Mouse (Mus musculus) liver, postnatal 0 days (tissue): ENCODE measurements around the gene Gm20388. TPM values are rescaled to one million over a fixed set of nuclear protein-coding genes. Genes with fewer than 3 reads are reported as not detected.
A peak's percentile ranks its signal among the peaks of the same experiment; 100 is the strongest.

Experiments used
- ATAC-seq: fragments of 200-750 bp; cut with Nextera tagmentation; 2 replicates; pipeline ENCODE4 v1.8.0; 2017; ENCODE audit warnings: mild to moderate bottlenecking, moderate library complexity
- DNase-seq: peaks from one replicate; pipeline ENCODE4 v3.0.0-alpha.2; 2016
- H3K27ac ChIP-seq: fragments of 300-500 bp; sonication (generic); 2 replicates; pipeline ENCODE4 v1.5.1; 2014; ENCODE audit warnings: antibody characterized with exemption, moderate library complexity, mild to moderate bottlenecking, low read depth
- H3K27me3 ChIP-seq: fragments of 300-500 bp; sonication (generic); 2 replicates; pipeline ENCODE4 v1.6.1; 2014; ENCODE audit warnings: low read length, control low read depth, mixed read lengths; ENCODE audit not compliant: insufficient read depth
- H3K36me3 ChIP-seq: fragments of 300-500 bp; sonication (generic); replicated peaks from 2 replicates; pipeline ENCODE4 v1.6.1; 2014; ENCODE audit warnings: mild to moderate bottlenecking, control low read depth, low read length, moderate library complexity, mixed read lengths; ENCODE audit not compliant: insufficient read depth
- H3K4me1 ChIP-seq: fragments of 300-500 bp; sonication (generic); 2 replicates; pipeline ENCODE4 v1.6.1; 2014; ENCODE audit warnings: antibody characterized with exemption, mild to moderate bottlenecking, control low read depth; ENCODE audit not compliant: insufficient read depth
- H3K4me2 ChIP-seq: fragments of 300-500 bp; sonication (generic); 2 replicates; pipeline ENCODE4 v1.6.1; 2014; ENCODE audit warnings: low read depth, mild to moderate bottlenecking, low read length, moderate library complexity, mixed read lengths
- H3K4me3 ChIP-seq: fragments of 300-500 bp; sonication (generic); 2 replicates; pipeline ENCODE4 v1.5.1; 2014; ENCODE audit warnings: low read depth, low read length
- H3K9ac ChIP-seq: fragments of 300-500 bp; sonication (generic); replicated peaks from 2 replicates; pipeline ENCODE4 v1.6.1; 2014; ENCODE audit warnings: mild to moderate bottlenecking, moderate library complexity
- H3K9me3 ChIP-seq: fragments of 300-500 bp; sonication (generic); 2 replicates; pipeline ENCODE4 v1.6.1; 2016; ENCODE audit warnings: mild to moderate bottlenecking, control low read depth, low read length, mixed read lengths
- CTCF ChIP-seq: sonication (generic); IDR thresholded peaks from 2 replicates; pipeline ENCODE4 v1.5.1; 2016; ENCODE audit warnings: antibody characterized with exemption, low read depth
- EP300 ChIP-seq: IDR thresholded peaks from 2 replicates; pipeline ENCODE4 v1.6.1; 2016; ENCODE audit warnings: antibody characterized with exemption, low read depth, mild to moderate bottlenecking
- WGBS: fragments of 180-500 bp; shearing (Covaris S2); extraction: QIAGEN DNeasy Blood & Tissue Kit; methylation state at CpG from one replicate; pipeline ENCODE4 v1.1.7; 2014; ENCODE audit not compliant: insufficient replicate concordance; 5-methylcytosine and 5-hydroxymethylcytosine counted together
- polyA plus RNA-seq: library from polyadenylated mRNA; unstranded; fragments of >200 nt; fragmentation: Nextera tagmentation; extraction: Ambion mirVana; gene quantifications from 2 replicates; pipeline ENCODE4 v1.2.1, GENCODE M21; 2015

Gene Gm20388
- polyA plus RNA-seq, 1 experiment from 2014 or later = not detected

- Histone ChIP-seq H3K4me3 (peak overlapping the region; percentile 52), H3K4me2 (peak overlapping the region; percentile 70), H3K9ac (peak overlapping the region; percentile 58), H3K27me3 (no peaks in the 10 kb centered on the region), H3K9me3 (no peaks in the 10 kb centered on the region), H3K36me3 (no peaks in the 10 kb centered on the region), H3K4me1 (peaks cover 50% of the 10 kb centered on the region), H3K27ac (peak overlapping the region; percentile 80)
- ATAC-seq = peak; percentile 88
- TF ChIP-seq CTCF = no peak
- peak; percentile 79; the same call in 1 of the 2 replicates for TF ChIP-seq EP300
- peak; percentile 99 for DNase-seq
- WGBS = under 1% methylated on average over 43 of the region's 47 CpGs
Measured at GRCm38 (mm10) chr8:121585159-121585825, 1674.7 kb downstream of the Gm20388 start.

- Histone ChIP-seq H3K36me3 (peaks cover 13% of the 10 kb centered on the region), H3K4me1 (peaks cover 54% of the 10 kb centered on the region), H3K4me2 (peak overlapping the region; percentile 75), H3K27me3 (no peaks in the 10 kb centered on the region), H3K4me3 (no peak overlapping the region), H3K9me3 (no peaks in the 10 kb centered on the region), H3K27ac (peak overlapping the region; percentile 84), H3K9ac (no peak overlapping the region)
- DNase-seq = no peak
- 54% methylated on average over 4 of the region's 4 CpGs for WGBS
- ATAC-seq = no peak; the same call in 1 of the 2 replicates
- TF ChIP-seq EP300 = peak; percentile 93
- TF ChIP-seq CTCF = no peak
Measured at GRCm38 (mm10) chr8:121588750-121589149, 1678.1 kb downstream of the Gm20388 start.

- Histone ChIP-seq H3K36me3 (peaks cover 18% of the 10 kb centered on the region), H3K27ac (peak overlapping the region; percentile 84), H3K4me1 (peaks cover 52% of the 10 kb centered on the region), H3K9me3 (no peaks in the 10 kb centered on the region), H3K9ac (no peak overlapping the region), H3K4me3 (no peak overlapping the region), H3K4me2 (peak overlapping the region; percentile 75; the same call in 1 of the 2 replicates), H3K27me3 (no peaks in the 10 kb centered on the region)
- 42% methylated on average over 2 of the region's 2 CpGs for WGBS
- no peak for TF ChIP-seq EP300
- no peak for TF ChIP-seq CTCF
- ATAC-seq (no peak), DNase-seq (no peak)
Measured at GRCm38 (mm10) chr8:121589205-121589726, 1678.6 kb downstream of the Gm20388 start.

- peaks cover 29% of the 10 kb centered on the region for H3K36me3 ChIP-seq
- ATAC-seq (peak; percentile 81), DNase-seq (peak; percentile 97)
- 2% methylated on average over 89 of the region's 94 CpGs for WGBS
- H3K4me3 ChIP-seq = peak within 1 kb of the TSS; percentile 80
- H3K9ac ChIP-seq = peak within 1 kb of the TSS; percentile 96
- peak within 1 kb of the TSS; percentile 93 for H3K4me2 ChIP-seq
- H3K27me3 ChIP-seq = no peaks in the 10 kb centered on the region
- H3K4me1 ChIP-seq = peaks cover 46% of the 10 kb centered on the region
- no peaks in the 10 kb centered on the region for H3K9me3 ChIP-seq
- H3K27ac ChIP-seq = peak within 1 kb of the TSS; percentile 92
- no peak for TF ChIP-seq EP300
- peak; percentile 4; the same call in 1 of the 2 replicates for TF ChIP-seq CTCF
Measured at GRCm38 (mm10) chr8:121590203-121591177, 1679.8 kb downstream of the Gm20388 start, which contains the start of gene Map1lc3b. TSS of gene Map1lc3b (plus strand) at chr8:121590361.

GRCm38 (mm10) chr8:121591178-121592066, 1680.8 kb downstream of the Gm20388 start:
- H3K36me3 ChIP-seq = peaks cover 36% of the 10 kb centered on the region
- H3K4me1 ChIP-seq = peaks cover 38% of the 10 kb centered on the region
- peak overlapping the region; percentile 93 for H3K4me2 ChIP-seq
- peak; percentile 68 for DNase-seq
- no peaks in the 10 kb centered on the region for H3K27me3 ChIP-seq
- TF ChIP-seq CTCF (peak; percentile 71), EP300 (no peak)
- peak overlapping the region; percentile 80 for H3K4me3 ChIP-seq
- H3K9me3 ChIP-seq = no peaks in the 10 kb centered on the region
- peak overlapping the region; percentile 92 for H3K27ac ChIP-seq
- peak; percentile 22 for ATAC-seq
- H3K9ac ChIP-seq = peak overlapping the region; percentile 96
- WGBS = 15% methylated on average over 20 of the region's 20 CpGs
